Mouse (Mus musculus) liver, postnatal 0 days (tissue): ENCODE data around the gene Gm10518. TPM values are rescaled to one million over a fixed set of nuclear protein-coding genes. Genes with fewer than 3 reads are reported as not detected.

Source experiments
- ATAC-seq: fragments of 200-750 bp; cut with Nextera tagmentation; 2 replicates; pipeline ENCODE4 v1.8.0; 2017; ENCODE audit warnings: mild to moderate bottlenecking, moderate library complexity
- DNase-seq: peaks from one replicate; pipeline ENCODE4 v3.0.0-alpha.2; 2016
- H3K27ac ChIP-seq: fragments of 300-500 bp; sonication (generic); 2 replicates; pipeline ENCODE4 v1.5.1; 2014; ENCODE audit warnings: antibody characterized with exemption, moderate library complexity, mild to moderate bottlenecking, low read depth
- H3K27me3 ChIP-seq: fragments of 300-500 bp; sonication (generic); 2 replicates; pipeline ENCODE4 v1.6.1; 2014; ENCODE audit warnings: low read length, control low read depth, mixed read lengths; ENCODE audit not compliant: insufficient read depth
- H3K36me3 ChIP-seq: fragments of 300-500 bp; sonication (generic); replicated peaks from 2 replicates; pipeline ENCODE4 v1.6.1; 2014; ENCODE audit warnings: mild to moderate bottlenecking, control low read depth, low read length, moderate library complexity, mixed read lengths; ENCODE audit not compliant: insufficient read depth
- H3K4me1 ChIP-seq: fragments of 300-500 bp; sonication (generic); 2 replicates; pipeline ENCODE4 v1.6.1; 2014; ENCODE audit warnings: antibody characterized with exemption, mild to moderate bottlenecking, control low read depth; ENCODE audit not compliant: insufficient read depth
- H3K4me2 ChIP-seq: fragments of 300-500 bp; sonication (generic); 2 replicates; pipeline ENCODE4 v1.6.1; 2014; ENCODE audit warnings: low read depth, mild to moderate bottlenecking, low read length, moderate library complexity, mixed read lengths
- H3K4me3 ChIP-seq: fragments of 300-500 bp; sonication (generic); 2 replicates; pipeline ENCODE4 v1.5.1; 2014; ENCODE audit warnings: low read depth, low read length
- H3K9ac ChIP-seq: fragments of 300-500 bp; sonication (generic); replicated peaks from 2 replicates; pipeline ENCODE4 v1.6.1; 2014; ENCODE audit warnings: mild to moderate bottlenecking, moderate library complexity
- H3K9me3 ChIP-seq: fragments of 300-500 bp; sonication (generic); 2 replicates; pipeline ENCODE4 v1.6.1; 2016; ENCODE audit warnings: mild to moderate bottlenecking, control low read depth, low read length, mixed read lengths
- CTCF ChIP-seq: sonication (generic); IDR thresholded peaks from 2 replicates; pipeline ENCODE4 v1.5.1; 2016; ENCODE audit warnings: antibody characterized with exemption, low read depth
- EP300 ChIP-seq: IDR thresholded peaks from 2 replicates; pipeline ENCODE4 v1.6.1; 2016; ENCODE audit warnings: antibody characterized with exemption, low read depth, mild to moderate bottlenecking
- WGBS: fragments of 180-500 bp; shearing (Covaris S2); extraction: QIAGEN DNeasy Blood & Tissue Kit; methylation state at CpG from one replicate; pipeline ENCODE4 v1.1.7; 2014; ENCODE audit not compliant: insufficient replicate concordance; 5-methylcytosine and 5-hydroxymethylcytosine counted together
- polyA plus RNA-seq: library from polyadenylated mRNA; unstranded; fragments of >200 nt; fragmentation: Nextera tagmentation; extraction: Ambion mirVana; gene quantifications from 2 replicates; pipeline ENCODE4 v1.2.1, GENCODE M21; 2015

Gene Gm10518
- polyA plus RNA-seq, 1 experiment from 2014 or later = 0.09 TPM

GRCm38 (mm10) chr1:179828051-179828450, 24.9 kb downstream of the Gm10518 start:
- ATAC-seq = no peak
- 85% methylated on average over 5 of the region's 5 CpGs for WGBS
- Histone ChIP-seq H3K9me3 (no peaks in the 10 kb centered on the region), H3K36me3 (no peaks in the 10 kb centered on the region), H3K27ac (no peak overlapping the region), H3K4me3 (no peak overlapping the region), H3K27me3 (no peaks in the 10 kb centered on the region), H3K9ac (no peak overlapping the region), H3K4me1 (peaks cover 10% of the 10 kb centered on the region), H3K4me2 (no peak overlapping the region)
- TF ChIP-seq CTCF (no peak), EP300 (no peak)
- no peak for DNase-seq

GRCm38 (mm10) chr1:179828900-179829299, 25.7 kb downstream of the Gm10518 start:
- no peaks in the 10 kb centered on the region for H3K27me3 ChIP-seq
- WGBS = 44% methylated on average over 4 of the region's 4 CpGs
- no peak overlapping the region for H3K27ac ChIP-seq
- H3K4me2 ChIP-seq = no peak overlapping the region
- H3K4me3 ChIP-seq = no peak overlapping the region
- no peaks in the 10 kb centered on the region for H3K9me3 ChIP-seq
- peaks cover 10% of the 10 kb centered on the region for H3K4me1 ChIP-seq
- ATAC-seq = no peak
- TF ChIP-seq EP300 = no peak
- no peak for TF ChIP-seq CTCF
- H3K9ac ChIP-seq = no peak overlapping the region
- DNase-seq = no peak
- no peaks in the 10 kb centered on the region for H3K36me3 ChIP-seq

- H3K4me2 ChIP-seq = no peak overlapping the region
- no peak overlapping the region for H3K4me3 ChIP-seq
- H3K36me3 ChIP-seq = no peaks in the 10 kb centered on the region
- WGBS = 32% methylated on average over 7 of the region's 7 CpGs
- H3K27ac ChIP-seq = no peak overlapping the region
- TF ChIP-seq EP300 (no peak), CTCF (no peak)
- ATAC-seq (no peak), DNase-seq (no peak)
- H3K4me1 ChIP-seq = peaks cover 6% of the 10 kb centered on the region; the same call in 1 of the 2 replicates
- H3K9me3 ChIP-seq = peaks cover 4% of the 10 kb centered on the region; the same call in 1 of the 2 replicates
- no peak overlapping the region; the same call in 1 of the 2 replicates for H3K9ac ChIP-seq
- no peaks in the 10 kb centered on the region for H3K27me3 ChIP-seq
Observed at GRCm38 (mm10) chr1:179832710-179833240, 29.6 kb downstream of the Gm10518 start.

GRCm38 (mm10) chr1:179833596-179833995, 30.4 kb downstream of the Gm10518 start:
- Histone ChIP-seq H3K27ac (no peak overlapping the region), H3K4me3 (no peak overlapping the region), H3K9me3 (peaks cover 4% of the 10 kb centered on the region; the same call in 1 of the 2 replicates), H3K9ac (no peak overlapping the region), H3K27me3 (no peaks in the 10 kb centered on the region), H3K4me2 (no peak overlapping the region), H3K4me1 (peaks cover 6% of the 10 kb centered on the region; the same call in 1 of the 2 replicates), H3K36me3 (no peaks in the 10 kb centered on the region)
- WGBS = 61% methylated on average over 1 of the region's 1 CpGs
- ATAC-seq = no peak
- TF ChIP-seq CTCF (no peak), EP300 (no peak)
- no peak for DNase-seq

GRCm38 (mm10) chr1:179835753-179836425, 32.7 kb downstream of the Gm10518 start:
- ATAC-seq (peak; percentile 60), DNase-seq (no peak)
- peak overlapping the region; percentile 16; the same call in 1 of the 2 replicates for H3K27ac ChIP-seq
- H3K36me3 ChIP-seq = no peaks in the 10 kb centered on the region
- no peak overlapping the region for H3K9ac ChIP-seq
- H3K9me3 ChIP-seq = peaks cover 4% of the 10 kb centered on the region; the same call in 1 of the 2 replicates
- no peak overlapping the region for H3K4me3 ChIP-seq
- WGBS = 51% methylated on average over 1 of the region's 1 CpGs
- no peak overlapping the region for H3K4me2 ChIP-seq
- no peaks in the 10 kb centered on the region for H3K27me3 ChIP-seq
- TF ChIP-seq EP300 (peak; percentile 42; the same call in 1 of the 2 replicates), CTCF (no peak)
- H3K4me1 ChIP-seq = peaks cover 6% of the 10 kb centered on the region; the same call in 1 of the 2 replicates
